Mouse (Mus musculus) ES-Bruce4 (cell line): Measurements from ENCODE around the gene Pick1.

Source experiments
- CTCF ChIP-seq: IDR thresholded peaks from one replicate; pipeline ENCODE4 v1.8.1; 2011; ENCODE audit warnings: low read depth, low read length
- EP300 ChIP-seq: IDR thresholded peaks from 2 replicates; pipeline ENCODE4 v1.6.1; 2011; ENCODE audit warnings: low read depth, low read length; ENCODE audit not compliant: insufficient read depth
- POLR2A ChIP-seq: IDR thresholded peaks from one replicate; pipeline ENCODE4 v1.8.1; 2011; ENCODE audit warnings: low read length; ENCODE audit not compliant: insufficient read depth

DNA sequence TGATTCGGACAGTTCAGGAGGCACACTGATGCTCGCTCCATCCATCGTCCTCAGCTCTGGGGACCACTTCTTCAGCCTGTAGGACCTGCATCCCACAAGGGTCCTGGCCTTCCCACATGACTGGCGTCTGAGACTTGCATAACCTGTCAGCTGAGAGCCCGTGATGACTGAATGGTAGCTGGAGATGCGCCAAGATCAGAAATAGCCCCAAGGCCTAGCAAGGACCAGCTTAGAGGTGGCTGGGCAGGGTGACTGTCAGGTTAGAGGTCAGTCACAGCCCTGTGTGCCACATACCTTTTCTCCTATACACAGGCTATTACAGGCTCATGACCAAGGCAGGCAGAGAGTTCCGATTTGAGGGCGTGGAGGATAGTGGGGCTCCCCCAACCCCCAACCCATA lies 33.5 kb upstream of the Pick1 start:
- TF ChIP-seq POLR2A: no peak
- TF ChIP-seq CTCF: no peak
- no peak for TF ChIP-seq EP300
